ENCODE assay signal across 20 mouse cellular contexts in genomic region chr2:14192046-14192445, GRCm38 (mm10). TPM values are rescaled to one million over a fixed set of nuclear protein-coding genes. Genes with fewer than 3 reads are reported as not detected.
A peak's percentile ranks its signal among the peaks of the same experiment; 100 is the strongest.
DNase-seq lines count a peak whose midpoint lies in the region; ATAC-seq lines count a peak whose summit lies in the region.
"Had no signal": no experiment of that assay in that cellular context is flagged by ENCODE, and none has a peak within 500 bp of the region (broad histone marks: within the 10 kb centered on the region; RNA-seq: fewer than 3 reads in every experiment).

No protein-coding gene starts in this region.

- intact Hi-C loops in heart, postnatal 25 days (cut with DNase I): no loop called here

- ATAC-seq in megakaryocyte, adult 5-6 weeks (ENCODE audit: poor library complexity, severe bottlenecking): peak; percentile 98
- no peak for ATAC-seq in inflammation-experienced regulatory T-cells, adult 6 months
- ATAC-seq: forebrain, embryonic 15.5 days; hindbrain, postnatal 0 days; midbrain, embryonic 16.5 days had no signal

- peak; percentile 91 for DNase-seq in heart, adult 11 months
- no peak for DNase-seq in heart, postnatal 25 days (ENCODE audit: low spot score)
- peak; percentile 4 to 16 for DNase-seq in spleen, postnatal 36 days (ENCODE audit: low spot score in 2 of 2)
- no peak for DNase-seq in spleen, postnatal 14 days (ENCODE audit: low spot score in 2 of 2)
- no peak for DNase-seq in neural tube, embryonic 10.5 days (ENCODE audit: extremely low spot score, low spot score)
- DNase-seq in embryo, embryonic 9.5 days (ENCODE audit: extremely low spot score): no peak
- DNase-seq: adrenal gland, postnatal 36 days; cerebellum, adult 2 months; kidney, adult 11 months; liver; lung, embryonic 14.5 days; thymus, postnatal 4 days had no signal

RNA-seq across cellular contexts. Expression of gene Tmem236, which starts 17.7 kb away (rescaled TPM):
- not detected for total RNA-seq in heart, postnatal 25 days (2021)
- total RNA-seq in megakaryocyte, adult 5-6 weeks (2015): 0.11 and 1.0 TPM in 2 replicates
- 0.37 and 0.59 TPM in 2 replicates for total RNA-seq in megakaryocyte, adult 5-6 weeks (2017)
- polyA plus RNA-seq in inflammation-experienced regulatory T-cells, adult 6 months (2017; shearing (Covaris generic)): not detected
- total RNA-seq: heart, adult 18-20 months had no signal
- polyA plus RNA-seq: hindbrain, embryonic 10.5 days; lung, embryonic 14.5 days; neural tube, embryonic 11.5 days had no signal

RNA-seq across cellular contexts. Expression of gene Mrc1, which starts 37.1 kb away (rescaled TPM):
- total RNA-seq in heart, postnatal 25 days (2021): 10 to 100 TPM; 17.5 to 20.0 TPM
- 5.9 and 8.7 TPM in 2 replicates for total RNA-seq in megakaryocyte, adult 5-6 weeks (2015)
- total RNA-seq in megakaryocyte, adult 5-6 weeks (2017): 10.3 and 11.3 TPM in 2 replicates
- under 1 TPM in 2 of 3 experiments, not detected in 1; 0.12 to 0.26 TPM for polyA plus RNA-seq in inflammation-experienced regulatory T-cells, adult 6 months (2017; shearing (Covaris generic))

Comparison
In these comparisons a context has a peak if more than half of its experiments do, and no peak if none do; other contexts are left out.
1. DNase-seq: peak in heart, adult 11 months (single experiment) and spleen, postnatal 36 days (2 of 2); none in heart, postnatal 25 days (single experiment), spleen, postnatal 14 days (0 of 2), neural tube, embryonic 10.5 days (single experiment) and embryo, embryonic 9.5 days (single experiment).